Mouse (Mus musculus) embryonic fibroblast, embryonic 13.5 days (primary cell): ENCODE results near the gene Zfp987.
"Not testable (repeated sequence)": the region's sequence is repeated elsewhere in the genome, so short reads cannot be mapped to it uniquely, and the experiment has no call there.

Source experiments
- CTCF ChIP-seq: IDR thresholded peaks from 2 replicates; pipeline ENCODE4 v1.5.1; 2011; ENCODE audit warnings: mild to moderate bottlenecking, control low read depth, low read length, moderate library complexity, borderline replicate concordance; ENCODE audit not compliant: insufficient read depth
- POLR2A ChIP-seq: IDR thresholded peaks from 2 replicates; pipeline ENCODE4 v1.6.1; 2011; ENCODE audit warnings: low read depth, mild to moderate bottlenecking, control low read depth, low read length, moderate library complexity

- not testable (repeated sequence) for TF ChIP-seq CTCF, POLR2A
These were observed 37.0 kb upstream of the Zfp987 start for GRCm38 (mm10) chr4:146059974-146060693.
